Mouse (Mus musculus) MEL (cell line): ENCODE measurements around the gene Lsamp.

ENCODE experiments used
- BHLHE40 ChIP-seq: IDR thresholded peaks from 2 replicates; pipeline ENCODE4 v1.6.1; 2012; ENCODE audit warnings: low read depth, mild to moderate bottlenecking, inconsistent platforms, low read length, improper control_type of control experiment, borderline replicate concordance
- CTCF ChIP-seq, 3 experiments: IDR thresholded peaks in 2 of 3; conservative IDR thresholded peaks in 1 of 3; 2 replicates each; pipeline ENCODE4 v1.5.1; 2011 to 2012; ENCODE audit warnings: low read length in 3 of 3, low read depth in 2 of 3, mild to moderate bottlenecking in 2 of 3, improper control_type of control experiment in 1 of 3, inconsistent platforms in 1 of 3, mixed read lengths in 1 of 3, moderate library complexity in 1 of 3; ENCODE audit not compliant: control insufficient read depth in 1 of 3, insufficient read depth in 1 of 3, poor library complexity in 1 of 3, severe bottlenecking in 1 of 3
- E2F4 ChIP-seq: IDR thresholded peaks from 2 replicates; pipeline ENCODE4 v1.6.1; 2011; ENCODE audit warnings: low read depth, low read length, improper control_type of control experiment, borderline replicate concordance
- GABPA ChIP-seq: IDR thresholded peaks from 2 replicates; pipeline ENCODE4 v1.6.1; 2012; ENCODE audit warnings: low read depth, mild to moderate bottlenecking, inconsistent platforms, low read length, improper control_type of control experiment, moderate library complexity
- KAT2A ChIP-seq: conservative IDR thresholded peaks from 2 replicates; pipeline ENCODE4 v1.6.1; 2012; ENCODE audit warnings: low read depth, low read length, improper control_type of control experiment, inconsistent platforms
- MAFK ChIP-seq: IDR thresholded peaks from 2 replicates; pipeline ENCODE4 v1.6.1; 2011; ENCODE audit warnings: low read depth, mild to moderate bottlenecking, low read length, improper control_type of control experiment, borderline replicate concordance
- MEF2A ChIP-seq: IDR thresholded peaks from 2 replicates; pipeline ENCODE4 v1.6.1; 2014; ENCODE audit warnings: low read depth, mild to moderate bottlenecking, inconsistent platforms, low read length, improper control_type of control experiment; ENCODE audit not compliant: poor library complexity, insufficient replicate concordance, severe bottlenecking; ENCODE audit errors: extremely low read depth
- MYC ChIP-seq: IDR thresholded peaks from 2 replicates; pipeline ENCODE4 v1.6.1; 2011; ENCODE audit warnings: low read depth, mild to moderate bottlenecking, low read length, improper control_type of control experiment, moderate library complexity
- NRF1 ChIP-seq: IDR thresholded peaks from 2 replicates; pipeline ENCODE4 v1.6.1; 2014; ENCODE audit warnings: low read depth, mild to moderate bottlenecking, inconsistent platforms, low read length, improper control_type of control experiment, moderate library complexity; ENCODE audit not compliant: poor library complexity, insufficient read depth, severe bottlenecking
- POLR2A ChIP-seq, 2 experiments: IDR thresholded peaks; 2 replicates each; pipeline ENCODE4 v1.6.1; 2011 to 2012; ENCODE audit warnings: low read length in 2 of 2, mild to moderate bottlenecking in 2 of 2, control low read depth in 1 of 2, improper control_type of control experiment in 1 of 2, low read depth in 1 of 2, moderate library complexity in 1 of 2; ENCODE audit not compliant: control insufficient read depth in 1 of 2, insufficient read depth in 1 of 2, poor library complexity in 1 of 2
- POLR2AphosphoS2 ChIP-seq: IDR thresholded peaks from 2 replicates; pipeline ENCODE4 v1.6.1; 2011; ENCODE audit warnings: low read length, improper control_type of control experiment
- USF1 ChIP-seq: IDR thresholded peaks from 2 replicates; pipeline ENCODE4 v1.6.1; 2014; ENCODE audit warnings: low read depth, mild to moderate bottlenecking, inconsistent platforms, low read length, improper control_type of control experiment, moderate library complexity
- ZC3H11A ChIP-seq: IDR thresholded peaks from 2 replicates; pipeline ENCODE4 v1.6.1; 2012; ENCODE audit warnings: low read depth, mild to moderate bottlenecking, inconsistent platforms, low read length, improper control_type of control experiment

GRCm38 (mm10) chr16:41551164-41551563 lies 1567.0 kb downstream of the Lsamp start:
- TF ChIP-seq ZC3H11A (no peak), MAFK (no peak), CTCF (IDR thresholded peaks at IDR 0.05 in 2 of 3, conservative IDR thresholded peaks at IDR 0.05 in 1 of 3; ENCODE audit: control insufficient read depth in 1 of 3, insufficient read depth in 1 of 3, low read depth in 2 of 3, low read length in 3 of 3, poor library complexity in 1 of 3, severe bottlenecking in 1 of 3) (no peak), USF1 (no peak), POLR2AphosphoS2 (no peak), POLR2A (IDR thresholded peaks at IDR 0.05; ENCODE audit: control insufficient read depth in 1 of 2, insufficient read depth in 1 of 2, low read depth in 1 of 2, low read length in 2 of 2, poor library complexity in 1 of 2) (no peak), BHLHE40 (no peak), GABPA (no peak), MEF2A (no peak), NRF1 (no peak), E2F4 (no peak), KAT2A (no peak), MYC (no peak)
